Mouse (Mus musculus) embryonic facial prominence, embryonic 14.5 days (tissue): ENCODE measurements around the gene Fancm. TPM values are rescaled to one million over a fixed set of nuclear protein-coding genes. Genes with fewer than 3 reads are reported as not detected.
A peak's percentile ranks its signal among the peaks of the same experiment; 100 is the strongest.

Experiments
- ATAC-seq: fragments of 200-750 bp; cut with Nextera tagmentation; 2 replicates; pipeline ENCODE4 v1.8.0; 2017; ENCODE audit warnings: low read depth, moderate number of reproducible peaks, moderate TSS enrichment
- DNase-seq: peaks from one replicate; pipeline ENCODE4 v3.0.0-alpha.2; 2015; ENCODE audit warnings: low spot score
- H3K27ac ChIP-seq: fragments of 300-500 bp; sonication (generic); replicated peaks from 2 replicates; pipeline ENCODE4 v1.5.1; 2014; ENCODE audit warnings: low read depth, mild to moderate bottlenecking, low read length, moderate library complexity
- H3K27me3 ChIP-seq: fragments of 300-500 bp; sonication (generic); replicated peaks from 2 replicates; pipeline ENCODE4 v1.6.1; 2014; ENCODE audit warnings: low read length; ENCODE audit not compliant: control insufficient read depth, insufficient read depth
- H3K36me3 ChIP-seq: fragments of 300-500 bp; sonication (generic); 2 replicates; pipeline ENCODE4 v1.6.1; 2014; ENCODE audit warnings: low read length, mixed read lengths; ENCODE audit not compliant: control insufficient read depth, insufficient read depth
- H3K4me1 ChIP-seq: fragments of 300-500 bp; sonication (generic); 2 replicates; pipeline ENCODE4 v1.6.1; 2014; ENCODE audit warnings: antibody characterized with exemption, low read length; ENCODE audit not compliant: control insufficient read depth, insufficient read depth
- H3K4me2 ChIP-seq: fragments of 300-500 bp; sonication (generic); 2 replicates; pipeline ENCODE4 v1.6.1; 2014; ENCODE audit warnings: low read depth, mild to moderate bottlenecking, low read length, moderate library complexity, mixed read lengths
- H3K4me3 ChIP-seq: fragments of 300-500 bp; sonication (generic); 2 replicates; pipeline ENCODE4 v1.5.1; 2014; ENCODE audit warnings: low read depth, mild to moderate bottlenecking, low read length
- H3K9ac ChIP-seq: fragments of 300-500 bp; sonication (generic); 2 replicates; pipeline ENCODE4 v1.6.1; 2014; ENCODE audit warnings: low read depth, mild to moderate bottlenecking, low read length, moderate library complexity, mixed read lengths
- H3K9me3 ChIP-seq: fragments of 300-500 bp; sonication (generic); 2 replicates; pipeline ENCODE4 v1.6.1; 2016; ENCODE audit warnings: low read length; ENCODE audit not compliant: control insufficient read depth
- WGBS: fragments of 180-500 bp; shearing (Covaris S2); extraction: QIAGEN DNeasy Blood & Tissue Kit; methylation state at CpG from one replicate; pipeline ENCODE4 v1.1.7; 2014; 5-methylcytosine and 5-hydroxymethylcytosine counted together
- polyA plus RNA-seq: library from polyadenylated mRNA; unstranded; fragments of >200 nt; fragmentation: Nextera tagmentation; extraction: Ambion mirVana; gene quantifications from 2 replicates; pipeline ENCODE4 v1.2.1, GENCODE M21; 2014

Fancm gene
- polyA plus RNA-seq, 1 experiment from 2014 or later: 7.4 TPM

DNA sequence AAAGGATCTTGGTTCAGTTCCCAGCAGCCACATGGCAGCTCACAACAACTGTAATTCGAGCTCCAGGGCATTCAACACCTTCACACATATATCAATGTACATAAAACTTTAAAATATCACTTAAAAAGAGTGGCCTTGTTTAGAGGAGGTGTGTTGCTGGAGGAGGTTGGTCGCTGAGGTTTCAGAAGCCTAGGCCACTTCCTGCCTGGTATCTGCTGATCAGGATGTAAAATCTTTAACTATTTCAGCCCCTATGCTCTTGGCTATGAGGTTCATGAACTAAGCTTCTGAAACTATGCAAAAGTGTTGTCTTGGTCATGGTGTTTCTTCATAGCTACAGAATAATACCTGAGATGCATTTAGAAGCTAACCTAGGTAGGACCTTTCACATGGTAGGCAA, 10.2 kb upstream of the Fancm start:
- no peak for DNase-seq
- H3K9ac ChIP-seq: no peak overlapping the region
- no peak overlapping the region for H3K4me2 ChIP-seq
- H3K4me3 ChIP-seq: no peak overlapping the region
- H3K27me3 ChIP-seq: no peaks in the 10 kb centered on the region
- WGBS: 63% methylated on average over 2 of the region's 2 CpGs
- H3K27ac ChIP-seq: no peak overlapping the region
- ATAC-seq: no peak
- no peaks in the 10 kb centered on the region for H3K9me3 ChIP-seq
- H3K4me1 ChIP-seq: no peaks in the 10 kb centered on the region
- H3K36me3 ChIP-seq: peaks cover 76% of the 10 kb centered on the region

DNA sequence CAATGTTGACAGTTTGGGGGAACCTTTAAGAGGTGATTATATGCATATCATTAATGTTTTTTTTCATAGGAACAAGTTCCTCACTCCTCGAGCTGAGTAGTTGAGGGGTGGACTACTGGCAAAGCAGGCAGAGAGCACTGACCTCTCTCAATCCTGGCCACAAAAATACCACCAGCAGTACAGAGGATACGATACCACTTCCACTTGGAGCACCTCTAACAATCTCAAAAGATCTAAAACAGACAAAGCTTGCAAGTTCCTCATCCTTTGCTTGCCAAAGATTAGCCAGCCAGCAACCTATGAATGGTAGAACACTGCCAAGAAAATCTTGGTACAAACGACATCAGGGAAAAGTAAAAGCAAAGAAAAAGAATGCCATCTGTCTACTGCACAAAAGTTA, 9.2 kb upstream of the Fancm start:
- Histone ChIP-seq H3K27ac (no peak overlapping the region), H3K36me3 (peaks cover 67% of the 10 kb centered on the region), H3K4me3 (no peak overlapping the region), H3K9ac (no peak overlapping the region), H3K4me1 (no peaks in the 10 kb centered on the region), H3K9me3 (no peaks in the 10 kb centered on the region), H3K27me3 (no peaks in the 10 kb centered on the region), H3K4me2 (no peak overlapping the region)
- ATAC-seq (no peak), DNase-seq (no peak)
- WGBS: 68% methylated on average over 3 of the region's 3 CpGs

DNA sequence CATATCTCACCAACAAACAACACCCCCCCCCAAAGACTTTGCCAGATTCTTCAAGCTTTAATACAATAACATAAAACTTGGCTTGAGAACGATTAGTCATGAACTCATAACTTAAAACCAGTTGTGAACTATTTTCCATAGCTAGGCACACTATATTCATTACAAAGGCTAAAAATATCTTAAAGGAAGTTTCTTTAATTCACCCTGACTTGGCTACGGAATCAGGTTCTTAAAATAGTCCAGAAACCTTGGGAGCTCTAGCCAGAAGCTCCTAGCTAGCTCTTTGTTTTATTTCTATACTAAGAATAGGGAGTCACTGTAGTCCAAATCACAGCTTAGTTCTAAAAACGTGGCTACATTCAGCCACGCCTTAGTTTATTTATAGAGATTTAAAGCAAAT, 7.0 kb upstream of the Fancm start:
- Histone ChIP-seq H3K36me3 (peaks cover 52% of the 10 kb centered on the region), H3K27me3 (no peaks in the 10 kb centered on the region), H3K4me1 (no peaks in the 10 kb centered on the region), H3K9me3 (no peaks in the 10 kb centered on the region), H3K4me3 (no peak overlapping the region), H3K27ac (no peak overlapping the region), H3K4me2 (no peak overlapping the region), H3K9ac (no peak overlapping the region)
- DNase-seq (peak; percentile 22), ATAC-seq (no peak)
- WGBS: 60% methylated on average over 4 of the region's 4 CpGs

DNA sequence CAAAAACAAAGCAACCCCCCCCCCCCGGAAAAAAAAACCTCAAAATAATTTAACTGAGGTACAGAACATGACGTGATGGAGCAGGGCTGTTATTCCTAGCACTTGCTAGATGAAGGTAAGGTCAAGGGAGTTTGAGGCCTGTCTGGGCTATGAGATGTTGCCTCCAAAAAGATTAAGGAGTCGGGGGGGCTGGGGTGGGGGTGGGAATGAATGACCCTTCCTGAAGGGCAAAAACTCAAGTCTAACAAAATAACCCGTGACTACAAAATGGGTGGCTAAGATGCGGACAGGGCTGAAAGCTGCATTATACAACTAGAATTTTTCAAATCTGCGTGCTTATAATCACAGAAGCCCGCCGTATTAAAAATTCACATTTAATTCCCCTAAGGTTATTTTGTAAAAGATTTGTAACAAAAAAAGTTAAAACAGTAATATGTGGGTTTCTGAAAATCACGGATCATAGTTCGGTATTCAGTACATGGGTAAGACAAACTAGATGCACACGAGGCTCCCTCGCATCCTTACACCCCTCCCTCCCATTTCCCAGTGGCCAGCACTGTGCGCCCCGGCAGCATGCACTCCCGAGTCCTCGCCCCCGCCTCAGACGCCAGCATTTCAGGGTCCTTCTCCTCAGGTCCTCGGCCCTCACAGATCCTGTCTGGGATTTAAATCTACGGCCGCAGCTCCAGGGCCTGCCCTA, 2.3 kb upstream of the Fancm start:
- no peaks in the 10 kb centered on the region for H3K9me3 ChIP-seq
- H3K9ac ChIP-seq: peak overlapping the region; percentile 93
- peaks cover 14% of the 10 kb centered on the region for H3K36me3 ChIP-seq
- 4% methylated on average over 18 of the region's 21 CpGs for WGBS
- H3K27me3 ChIP-seq: no peaks in the 10 kb centered on the region
- DNase-seq (no peak), ATAC-seq (peak; percentile 66)
- H3K27ac ChIP-seq: peak overlapping the region; percentile 94
- peak overlapping the region; percentile 87 for H3K4me2 ChIP-seq
- H3K4me3 ChIP-seq: peak overlapping the region; percentile 93
- peaks cover 18% of the 10 kb centered on the region for H3K4me1 ChIP-seq

DNA sequence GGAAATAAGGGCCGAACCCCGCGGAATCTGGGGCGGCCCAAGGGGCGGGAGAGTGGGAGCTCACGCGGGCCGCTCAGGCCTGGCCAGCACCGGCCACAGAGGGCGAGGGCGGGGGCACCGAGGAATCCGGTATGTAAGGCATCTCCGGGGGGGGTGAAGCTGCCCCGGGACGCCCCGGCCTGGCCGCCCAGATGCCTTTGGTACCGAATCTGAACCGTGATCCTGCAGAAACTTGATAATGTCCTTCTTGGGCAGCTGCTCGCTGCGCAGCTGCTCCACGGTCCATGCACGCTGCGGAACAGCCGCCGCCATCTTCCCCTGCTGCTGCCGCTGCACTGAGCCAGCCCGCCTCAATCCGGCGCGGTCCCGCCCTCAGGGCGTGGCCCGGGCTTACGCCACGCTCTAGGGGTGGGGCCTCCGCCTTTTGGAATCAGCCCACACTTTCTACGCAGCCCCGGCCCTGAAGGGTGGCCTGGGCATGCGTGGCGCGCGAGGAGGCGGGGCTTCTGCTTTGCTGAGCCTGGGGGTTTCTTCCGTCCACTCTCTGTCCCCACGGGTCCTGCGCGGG, 1.7 kb upstream of the Fancm start, which contains the start of gene Fkbp3:
TSS of gene Fkbp3 (minus strand) at position 397 of the 568 bp plus-strand sequence.
- 0% methylated on average over 17 of the region's 49 CpGs for WGBS
- Histone ChIP-seq H3K9ac (peak within 1 kb of the TSS; percentile 93), H3K9me3 (no peaks in the 10 kb centered on the region), H3K27ac (peak within 1 kb of the TSS; percentile 94), H3K4me3 (peak within 1 kb of the TSS; percentile 93), H3K4me2 (peak within 1 kb of the TSS; percentile 87), H3K4me1 (peaks cover 18% of the 10 kb centered on the region), H3K36me3 (peaks cover 8% of the 10 kb centered on the region), H3K27me3 (no peaks in the 10 kb centered on the region)
- peak; percentile 99 for ATAC-seq
- DNase-seq: peak; percentile 98

DNA sequence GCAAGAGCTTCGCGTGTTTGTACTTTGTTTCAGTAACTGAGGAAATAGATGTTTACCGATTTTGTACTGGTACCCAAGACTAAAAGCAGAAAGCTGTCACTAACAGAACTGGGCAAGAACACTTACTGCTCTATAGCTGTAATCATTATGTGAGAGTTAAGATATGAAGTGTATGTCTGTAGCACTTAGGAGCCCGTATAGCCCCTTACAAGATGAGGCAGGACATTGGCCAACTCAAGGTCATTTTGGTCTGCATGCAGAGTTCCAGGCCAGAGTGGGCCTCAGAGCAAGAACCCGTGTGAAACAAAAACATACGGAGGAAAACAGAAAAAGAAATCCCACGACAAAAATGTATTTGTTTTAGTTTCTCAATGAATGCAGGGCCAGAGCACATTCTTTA, 752 bp upstream of the Fancm start:
- ATAC-seq (no peak), DNase-seq (no peak)
- Histone ChIP-seq H3K36me3 (no peaks in the 10 kb centered on the region), H3K4me1 (peaks cover 18% of the 10 kb centered on the region), H3K4me2 (peak overlapping the region; percentile 87), H3K27me3 (no peaks in the 10 kb centered on the region), H3K9me3 (no peaks in the 10 kb centered on the region), H3K27ac (peak overlapping the region; percentile 94), H3K4me3 (peak overlapping the region; percentile 93), H3K9ac (peak overlapping the region; percentile 93)
- WGBS: 36% methylated on average over 7 of the region's 7 CpGs

DNA sequence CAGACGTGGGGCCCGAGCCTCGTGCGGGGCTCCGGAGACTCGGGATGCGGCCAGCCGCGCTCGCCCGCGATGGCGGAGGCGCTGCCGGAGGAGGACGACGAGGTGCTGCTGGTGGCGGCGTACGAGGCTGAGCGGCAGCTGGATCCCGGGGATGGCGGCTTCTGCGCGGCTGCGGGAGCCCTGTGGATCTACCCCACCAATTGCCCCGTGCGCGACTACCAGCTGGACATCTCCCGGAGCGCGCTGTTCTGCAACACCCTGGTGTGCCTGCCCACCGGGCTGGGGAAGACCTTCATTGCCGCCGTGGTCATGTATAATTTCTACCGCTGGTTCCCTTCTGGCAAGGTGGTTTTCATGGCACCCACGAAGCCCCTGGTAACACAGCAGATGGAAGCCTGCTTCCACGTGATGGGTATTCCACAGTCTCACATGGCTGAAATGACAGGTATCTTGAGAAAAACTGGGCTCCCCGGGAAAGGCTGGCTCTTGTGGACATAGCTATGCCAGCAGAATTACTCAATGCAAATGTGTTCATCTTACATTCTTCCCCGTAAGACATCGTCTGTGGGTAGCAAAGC, 419 bp downstream of the Fancm start:
- no peaks in the 10 kb centered on the region for H3K27me3 ChIP-seq
- WGBS: 0% methylated on average over 31 of the region's 41 CpGs
- H3K4me1 ChIP-seq: peaks cover 18% of the 10 kb centered on the region
- peak overlapping the region; percentile 94 for H3K27ac ChIP-seq
- peaks cover 8% of the 10 kb centered on the region; the same call in 1 of the 2 replicates for H3K36me3 ChIP-seq
- peak; percentile 3; the same call in 1 of the 2 replicates for ATAC-seq
- H3K4me2 ChIP-seq: peak overlapping the region; percentile 87
- peak overlapping the region; percentile 93 for H3K9ac ChIP-seq
- peak overlapping the region; percentile 93 for H3K4me3 ChIP-seq
- H3K9me3 ChIP-seq: no peaks in the 10 kb centered on the region
- DNase-seq: no peak

DNA sequence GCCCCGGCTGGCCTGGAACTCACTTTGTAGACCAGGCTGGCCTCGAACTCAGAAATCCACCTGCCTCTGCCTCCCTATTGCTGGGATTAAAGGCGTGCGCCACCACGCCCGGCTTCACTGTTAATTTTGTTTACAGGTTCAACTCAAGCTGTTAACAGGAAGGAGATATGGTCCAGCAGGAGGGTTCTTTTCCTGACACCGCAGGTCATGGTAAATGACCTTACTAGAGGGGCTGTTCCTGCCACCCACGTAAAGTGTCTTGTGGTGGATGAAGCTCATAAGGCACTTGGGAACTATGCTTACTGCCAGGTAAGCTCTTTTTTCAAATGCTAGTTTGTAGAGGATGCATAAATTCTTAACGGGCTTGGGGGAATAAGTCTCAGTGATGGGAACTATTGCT, 1.5 kb downstream of the Fancm start:
- ATAC-seq (no peak), DNase-seq (no peak)
- WGBS: 83% methylated on average over 9 of the region's 9 CpGs
- peaks cover 10% of the 10 kb centered on the region; the same call in 1 of the 2 replicates for H3K36me3 ChIP-seq
- H3K4me2 ChIP-seq: peak overlapping the region; percentile 87
- H3K27me3 ChIP-seq: no peaks in the 10 kb centered on the region
- peak overlapping the region; percentile 93 for H3K9ac ChIP-seq
- no peaks in the 10 kb centered on the region for H3K9me3 ChIP-seq
- peak overlapping the region; percentile 93 for H3K4me3 ChIP-seq
- H3K4me1 ChIP-seq: peaks cover 18% of the 10 kb centered on the region
- no peak overlapping the region for H3K27ac ChIP-seq
